Mouse (Mus musculus): ENCODE measurements around the gene Mfsd2a. TPM values are rescaled to one million over a fixed set of nuclear protein-coding genes. Genes with fewer than 3 reads are reported as not detected.

Mfsd2a gene
- total RNA-seq, 2 experiments from 2014 or later, result 0.36 to 1.2 TPM

GRCm38 (mm10) chr4:122933857-122934256 is 27.1 kb downstream of the Mfsd2a start:
- DNase-seq, result no peak

- DNase-seq, result no peak
Measured at GRCm38 (mm10) chr4:122933051-122933591, 27.9 kb downstream of the Mfsd2a start.

GRCm38 (mm10) chr4:122932239-122932978 is 28.6 kb downstream of the Mfsd2a start:
- no peak for DNase-seq

- DNase-seq, result no peak
Measured at GRCm38 (mm10) chr4:122930939-122931590, 29.9 kb downstream of the Mfsd2a start.

- no peak for DNase-seq
Measured at GRCm38 (mm10) chr4:122923392-122924344, 37.3 kb downstream of the Mfsd2a start.

GRCm38 (mm10) chr4:122922841-122923240 is 38.1 kb downstream of the Mfsd2a start:
- DNase-seq, result no peak

- no peak for DNase-seq
Measured at GRCm38 (mm10) chr4:122915985-122916384, 45.0 kb downstream of the Mfsd2a start.

- DNase-seq, result no peak
Measured at GRCm38 (mm10) chr4:122914186-122914585, 46.8 kb downstream of the Mfsd2a start.

GRCm38 (mm10) chr4:122912613-122913012 is 48.4 kb downstream of the Mfsd2a start:
- no peak for DNase-seq

- DNase-seq, result no peak
Measured at GRCm38 (mm10) chr4:122910577-122910976, 50.4 kb downstream of the Mfsd2a start.

GRCm38 (mm10) chr4:122909572-122910189 is 51.3 kb downstream of the Mfsd2a start:
- DNase-seq, result no peak

GRCm38 (mm10) chr4:122905359-122905758 is 55.6 kb downstream of the Mfsd2a start:
- DNase-seq, result no peak

- no peak for DNase-seq
Measured at GRCm38 (mm10) chr4:122903709-122904108, 57.3 kb downstream of the Mfsd2a start.

GRCm38 (mm10) chr4:122902156-122902555 is 58.8 kb downstream of the Mfsd2a start:
- peak; percentile 29 for DNase-seq

GRCm38 (mm10) chr4:122898313-122898712 is 62.7 kb downstream of the Mfsd2a start:
- peak; percentile 58 for DNase-seq

- no peak for DNase-seq
Measured at GRCm38 (mm10) chr4:122897750-122898149, 63.2 kb downstream of the Mfsd2a start.

Other genes with a start within 250 kb of the Mfsd2a start
- gene Ppt1, start 124.9 kb downstream of the Mfsd2a start, total RNA-seq (2021), result 10 to 100 TPM; 21.2 to 24.6 TPM
- gene Cap1, start 75.1 kb downstream of the Mfsd2a start, total RNA-seq (2021), result 10 to 100 TPM; 46.1 to 64.2 TPM
- gene Mycl, start 34.5 kb upstream of the Mfsd2a start, total RNA-seq (2021), result 1 to 10 TPM; 4.4 to 5.8 TPM
- 10 to 100 TPM in 1 of 2 experiments, 1 to 10 TPM in 1; 9.1 to 11.0 TPM for gene Trit1, start 55.4 kb upstream of the Mfsd2a start, total RNA-seq (2021)
- gene Bmp8b, start 144.0 kb upstream of the Mfsd2a start, total RNA-seq (2021), result not detected
- not detected for gene Oxct2b, start 155.1 kb upstream of the Mfsd2a start, total RNA-seq (2021)
- gene Ppie, start 178.8 kb upstream of the Mfsd2a start, total RNA-seq (2021), result 10 to 100 TPM; 23.5 to 24.0 TPM
- gene Hpcal4, start 222.0 kb upstream of the Mfsd2a start, total RNA-seq (2021), result under 1 TPM; 0.38 to 0.59 TPM
- 10 to 100 TPM in 1 of 2 experiments, 1 to 10 TPM in 1; 9.9 to 10.7 TPM for gene Nt5c1a, start 240.3 kb upstream of the Mfsd2a start, total RNA-seq (2021)

Data from gastrocnemius, postnatal 10 days (tissue).